Mouse (Mus musculus) liver, adult (tissue): ENCODE measurements around the gene Sema4f.

Experiments used
- GATA4 ChIP-seq: IDR thresholded peaks from 2 replicates; pipeline ENCODE4 v1.6.1; 2014; ENCODE audit warnings: mild to moderate bottlenecking, low read length; ENCODE audit not compliant: insufficient replicate concordance

The Sema4f gene

GRCm38 (mm10) chr6:82862475-82862874 is 77.1 kb downstream of the Sema4f start:
- TF ChIP-seq GATA4 = no peak

- TF ChIP-seq GATA4 = no peak
Observed at GRCm38 (mm10) chr6:82862042-82862441, 77.5 kb downstream of the Sema4f start.
